Mouse (Mus musculus) brain, embryonic 14.5 days (tissue): ENCODE results near the gene Ccdc54. TPM values are rescaled to one million over a fixed set of nuclear protein-coding genes. Genes with fewer than 3 reads are reported as not detected.

ENCODE experiments used
- DNase-seq: peaks from one replicate; pipeline ENCODE4 v3.0.0-alpha.2; 2011; ENCODE audit warnings: low read depth
- CTCF ChIP-seq: fragments of 200-500 bp; IDR thresholded peaks from 2 replicates; pipeline ENCODE4 v1.5.1; 2012; ENCODE audit warnings: inconsistent platforms, mild to moderate bottlenecking, moderate library complexity, borderline replicate concordance; ENCODE audit not compliant: insufficient read depth, insufficient read length; ENCODE audit errors: extremely low read depth
- POLR2A ChIP-seq: fragments of 200-500 bp; IDR thresholded peaks from 2 replicates; pipeline ENCODE4 v1.6.1; 2012; ENCODE audit warnings: mild to moderate bottlenecking, inconsistent platforms, borderline replicate concordance; ENCODE audit not compliant: poor library complexity, insufficient read depth, insufficient read length, severe bottlenecking; ENCODE audit errors: extremely low read depth
- polyA plus RNA-seq: library from polyadenylated mRNA; depleted of rRNA; stranded (reverse); fragments of >200 nt; gene quantifications from 2 replicates; pipeline ENCODE4 v1.2.3, GENCODE M21; 2012; rRNA removed

Ccdc54 gene
- polyA plus RNA-seq, 1 experiment, result not detected

DNA sequence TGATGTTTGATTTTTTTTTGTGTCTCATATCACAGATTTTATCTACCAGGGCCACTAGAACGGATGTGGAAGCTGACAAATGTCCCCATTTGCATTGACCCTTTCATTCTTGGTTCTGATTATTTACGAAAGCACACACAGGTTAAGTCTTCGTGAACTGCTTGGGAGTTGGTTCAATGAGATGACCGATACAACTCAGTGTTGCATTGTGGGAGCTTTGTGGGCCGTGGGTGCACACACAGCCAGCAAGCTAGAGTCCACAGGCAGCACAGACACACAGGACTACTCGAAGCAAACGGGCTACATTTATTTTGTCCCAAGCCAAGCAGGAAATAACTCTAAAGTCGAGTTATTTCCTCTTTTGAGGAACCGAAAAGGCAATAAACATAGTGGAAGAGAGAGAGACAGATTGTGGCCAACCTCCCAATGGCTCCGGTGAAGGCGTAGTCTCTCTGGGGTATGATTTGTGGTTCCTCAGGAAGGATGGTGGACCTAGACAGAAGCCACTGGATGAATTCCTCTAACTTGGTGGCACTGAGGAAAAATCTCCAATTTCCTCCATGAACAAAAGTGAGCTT, 1.3 kb downstream of the Ccdc54 start:
- TF ChIP-seq CTCF (no peak), POLR2A (no peak)
- DNase-seq, result no peak

- TF ChIP-seq CTCF (no peak), POLR2A (no peak)
Observed at GRCm38 (mm10) chr16:50588191-50588590, 2.8 kb downstream of the Ccdc54 start.

DNA sequence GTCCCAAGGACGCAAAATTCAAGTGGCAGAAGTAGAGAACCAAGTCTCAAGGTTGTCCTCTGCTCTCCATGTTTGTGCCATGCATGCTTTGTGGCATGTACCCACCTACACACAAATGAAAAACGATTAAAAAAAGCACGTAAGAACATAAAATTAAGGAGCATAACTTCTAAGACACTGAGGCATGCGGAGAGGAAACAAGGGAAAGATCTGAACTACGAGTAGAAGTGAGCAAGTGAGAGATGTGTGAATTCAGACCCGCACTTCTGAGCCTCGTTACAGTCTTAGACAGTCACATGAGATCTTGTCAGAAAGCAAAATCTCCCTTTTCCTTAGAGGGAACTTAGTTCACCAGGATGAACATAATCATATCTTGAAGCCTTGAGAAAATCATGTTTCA, 3.8 kb downstream of the Ccdc54 start:
- DNase-seq, result no peak
- TF ChIP-seq POLR2A (no peak), CTCF (no peak)

More at GRCm38 (mm10) chr16:50588191-50588590, 2.8 kb downstream of the Ccdc54 start:
- no peak for DNase-seq

DNA sequence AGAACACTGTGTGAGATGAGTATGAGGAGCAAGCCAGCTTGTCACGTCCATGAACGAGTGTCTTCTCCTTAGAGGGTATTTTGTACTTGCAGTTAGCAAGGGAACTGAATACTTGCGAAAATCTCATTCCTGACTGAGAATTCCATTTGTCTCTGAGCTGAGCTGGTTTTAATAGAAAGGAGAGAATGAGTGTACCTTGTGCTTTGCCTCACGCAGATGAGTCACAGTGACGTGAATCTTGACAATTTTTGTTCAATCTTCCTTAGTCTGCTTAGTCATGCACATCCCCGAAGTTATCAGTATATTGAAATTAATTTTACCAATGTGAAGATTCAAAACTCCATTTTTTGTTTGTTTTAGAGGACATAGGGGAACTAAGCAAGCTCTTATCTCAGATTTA, 12.6 kb downstream of the Ccdc54 start:
- no peak for DNase-seq
- TF ChIP-seq CTCF (no peak), POLR2A (no peak)

DNA sequence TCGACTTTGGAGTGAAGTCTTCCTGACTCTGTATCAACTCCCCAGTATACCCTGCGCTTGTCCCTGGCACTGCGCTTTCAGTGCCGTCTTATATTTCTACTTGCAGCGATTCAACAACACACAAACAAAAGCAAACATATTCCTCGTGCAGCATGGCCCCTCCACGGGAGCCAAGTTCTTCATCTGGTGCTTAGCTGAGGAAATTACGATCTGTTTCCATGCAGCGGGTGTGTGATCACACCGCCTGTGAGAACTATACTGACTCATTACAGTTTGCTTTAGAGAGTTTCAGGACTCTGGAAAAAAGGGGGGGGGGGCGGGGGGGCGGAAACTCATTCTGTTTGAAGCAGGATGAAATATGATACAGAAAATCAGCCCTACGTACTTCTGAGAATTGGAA, 18.4 kb downstream of the Ccdc54 start:
- peak; percentile 85 for DNase-seq
- TF ChIP-seq POLR2A, result no peak
- TF ChIP-seq CTCF, result no peak

DNA sequence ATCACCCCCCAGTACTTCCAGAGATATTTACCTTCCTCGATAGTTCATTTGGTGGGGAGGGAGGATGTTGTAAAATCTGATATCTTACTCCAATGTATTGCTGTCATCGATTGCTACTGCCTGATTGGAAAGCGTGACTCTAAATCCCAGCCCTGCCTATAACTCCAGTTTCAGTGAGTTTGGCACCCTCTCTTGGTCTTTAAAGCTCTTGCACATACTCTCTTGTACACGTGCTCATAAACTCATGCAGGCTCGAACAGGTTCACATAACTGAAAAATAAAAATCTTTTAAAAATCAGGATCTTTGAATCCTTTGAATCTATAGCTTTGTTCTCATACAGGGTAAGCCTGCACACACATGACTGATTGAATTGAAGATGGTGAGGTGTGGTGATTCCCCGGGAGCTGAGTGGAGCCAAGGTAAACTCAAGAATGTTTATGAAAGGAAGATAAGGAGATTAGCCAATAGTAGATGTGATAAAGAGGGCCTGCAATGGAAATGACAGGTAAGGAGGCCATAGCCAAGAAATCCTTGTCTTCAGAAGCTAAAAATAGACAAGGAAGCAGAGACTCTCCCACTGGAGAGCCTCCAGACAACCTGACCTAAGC, 31.7 kb downstream of the Ccdc54 start:
- TF ChIP-seq CTCF (no peak), POLR2A (no peak)
- no peak for DNase-seq

- TF ChIP-seq CTCF (no peak), POLR2A (no peak)
- peak; percentile 34 for DNase-seq
Observed at GRCm38 (mm10) chr16:50553828-50554227, 37.1 kb downstream of the Ccdc54 start.

- TF ChIP-seq POLR2A (no peak), CTCF (no peak)
Observed at GRCm38 (mm10) chr16:50551871-50552528, 39.0 kb downstream of the Ccdc54 start.

DNA sequence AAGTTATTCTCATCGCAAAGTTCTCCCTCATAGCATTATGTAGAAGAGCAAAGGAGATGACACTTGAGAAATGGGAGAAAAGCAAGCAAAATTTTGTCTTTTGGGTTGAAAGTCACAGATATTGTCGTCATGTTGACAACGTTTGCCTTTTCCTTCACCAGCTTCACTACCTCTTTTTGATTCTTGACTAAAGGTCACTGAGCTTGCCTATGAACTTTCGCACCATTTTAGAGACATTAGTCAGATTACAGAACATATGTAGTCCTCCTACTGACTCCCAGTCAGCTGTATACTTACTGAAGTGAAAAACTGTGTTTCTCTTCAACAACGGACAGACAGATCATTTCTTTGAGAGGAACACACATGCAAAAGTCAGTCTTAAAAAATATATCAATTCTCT, 40.0 kb downstream of the Ccdc54 start:
- no peak for TF ChIP-seq POLR2A
- no peak for TF ChIP-seq CTCF
- no peak for DNase-seq

More at GRCm38 (mm10) chr16:50551871-50552528, 39.0 kb downstream of the Ccdc54 start:
- no peak for DNase-seq

- TF ChIP-seq POLR2A, result no peak
- TF ChIP-seq CTCF, result peak; percentile 59; the same call in 1 of the 2 replicates
- DNase-seq, result peak; percentile 76
Observed at GRCm38 (mm10) chr16:50542554-50543333, 48.2 kb downstream of the Ccdc54 start.

Other genes with a start within 250 kb of the Ccdc54 start
- 8.9 and 9.4 TPM in 2 replicates for gene Bbx, start 158.8 kb downstream of the Ccdc54 start, polyA plus RNA-seq